11 mouse cellular contexts compared by ENCODE assay signal in the genomic region with DNA sequence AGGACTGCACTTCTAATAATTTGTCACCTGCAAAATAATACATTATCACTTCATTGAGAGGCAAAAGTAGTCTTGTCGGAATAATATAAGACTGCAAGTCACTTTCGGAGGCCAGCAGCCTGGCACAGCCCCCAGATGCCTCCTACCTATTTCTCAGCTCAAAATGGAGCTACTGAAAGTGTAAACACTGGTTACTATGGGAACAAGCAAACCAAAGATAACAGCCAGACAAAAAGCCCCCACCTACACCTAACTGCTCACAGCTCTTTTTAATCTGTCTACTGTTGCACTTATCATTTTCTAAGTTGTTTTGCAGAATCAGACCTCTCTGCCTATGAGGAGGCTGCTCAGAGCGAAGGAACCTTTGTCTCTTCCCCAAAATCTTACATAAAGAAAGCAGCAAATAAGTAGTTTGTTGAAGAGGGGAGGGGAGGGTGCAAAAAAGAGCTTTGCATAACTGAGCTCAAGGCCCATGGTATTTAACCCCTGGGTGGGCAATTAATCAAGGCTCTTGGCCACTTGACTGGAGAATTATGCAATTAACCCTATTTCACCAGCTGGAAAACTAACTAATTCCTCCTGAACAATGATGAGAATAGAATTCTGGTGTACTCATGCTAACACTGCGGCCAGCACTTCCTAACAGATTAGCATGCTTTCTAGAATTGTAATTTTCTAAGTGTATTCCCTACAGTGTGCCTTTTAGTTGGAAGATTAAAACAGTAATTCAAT.
A peak's percentile ranks its signal among the peaks of the same experiment; 100 is the strongest.
DNase-seq lines count a peak whose midpoint lies in the region; ATAC-seq lines count a peak whose summit lies in the region.
"Had no signal": no experiment of that assay in that cellular context is flagged by ENCODE, and none has a peak within 500 bp of the region (broad histone marks: within the 10 kb centered on the region; RNA-seq: fewer than 3 reads in every experiment).

No protein-coding gene starts in this region.

- H3K4me2 ChIP-seq in forebrain, embryonic 15.5 days (replicated peaks) = no peak overlapping the region
- no peak overlapping the region for H3K4me2 ChIP-seq in stomach, embryonic 15.5 days
- H3K4me2 ChIP-seq: liver, embryonic 13.5 days had no signal

- peaks cover 12% of the 10 kb centered on the region; the same call in 1 of the 2 replicates for H3K4me1 ChIP-seq in forebrain, embryonic 15.5 days
- no peaks in the 10 kb centered on the region for H3K4me1 ChIP-seq in stomach, embryonic 15.5 days
- H3K4me1 ChIP-seq: liver, embryonic 13.5 days had no signal

- WGBS in forebrain, embryonic 15.5 days = 16% methylated on average over 4 of the region's 4 CpGs
- WGBS in stomach, embryonic 15.5 days = 44% methylated on average over 4 of the region's 4 CpGs

- no peak overlapping the region for H3K27ac ChIP-seq in forebrain, embryonic 15.5 days (replicated peaks)
- H3K27ac ChIP-seq in stomach, embryonic 15.5 days = no peak overlapping the region
- H3K27ac ChIP-seq: liver, embryonic 13.5 days had no signal

- peak; percentile 5 for DNase-seq in ovary, adult 18-20 months (ENCODE audit: low spot score)
- DNase-seq in ovary, postnatal 14 days (ENCODE audit: low spot score) = no peak
- DNase-seq in layer of hippocampus, postnatal 36 days = peak; percentile 32 to 33
- no peak for DNase-seq in cerebellum, postnatal 10 days
- DNase-seq in urinary bladder, postnatal 36 days (ENCODE audit: low spot score in 2 of 2) = no peak
- DNase-seq: cerebellum, adult 11 months; liver, embryonic 13.5 days had no signal

- no peaks in the 10 kb centered on the region; the same call in 1 of the 2 replicates for H3K36me3 ChIP-seq in forebrain, embryonic 15.5 days
- no peaks in the 10 kb centered on the region for H3K36me3 ChIP-seq in stomach, embryonic 15.5 days
- H3K36me3 ChIP-seq: liver, embryonic 13.5 days had no signal

- no peak overlapping the region for H3K9ac ChIP-seq in forebrain, embryonic 15.5 days (replicated peaks)
- H3K9ac ChIP-seq in stomach, embryonic 15.5 days = no peak overlapping the region
- H3K9ac ChIP-seq: liver, embryonic 13.5 days had no signal

- no peak overlapping the region for H3K4me3 ChIP-seq in forebrain, embryonic 15.5 days
- no peak overlapping the region for H3K4me3 ChIP-seq in stomach, embryonic 15.5 days (replicated peaks)
- H3K4me3 ChIP-seq: liver, embryonic 13.5 days had no signal

- H3K9me3 ChIP-seq in forebrain, embryonic 15.5 days = no peaks in the 10 kb centered on the region
- H3K9me3 ChIP-seq in stomach, embryonic 15.5 days = no peaks in the 10 kb centered on the region
- H3K9me3 ChIP-seq: liver, embryonic 13.5 days had no signal

- peak; percentile 73 for ATAC-seq in forebrain, embryonic 15.5 days (replicated peaks)
- peak; percentile 76 for ATAC-seq in stomach, embryonic 15.5 days (ENCODE audit: insufficient read depth, low FRiP score, low read depth)
- ATAC-seq: intestine, embryonic 16.5 days; Patski had no signal

- H3K27me3 ChIP-seq in forebrain, embryonic 15.5 days = no peaks in the 10 kb centered on the region
- H3K27me3 ChIP-seq in stomach, embryonic 15.5 days (replicated peaks) = no peaks in the 10 kb centered on the region
- H3K27me3 ChIP-seq: liver, embryonic 13.5 days; Patski had no signal

Comparison
In these comparisons a context has a peak if more than half of its experiments do, and no peak if none do; other contexts are left out.
1. DNase-seq: peak in ovary, adult 18-20 months (single experiment) and layer of hippocampus, postnatal 36 days (2 of 2); none in ovary, postnatal 14 days (single experiment), cerebellum, postnatal 10 days (0 of 2) and urinary bladder, postnatal 36 days (0 of 2).